Mouse (Mus musculus): ENCODE measurements at regions not wholly inside any gene's neighbourhood (a gene's known extent, or its start where the extent isn't known, plus 50 kb on each side); places are given as distances from the start of the nearest gene placed in this dataset.

GRCm38 (mm10) chr7:136820291-136820690 lies 74.1 kb upstream of the Mgmt start:
- TF ChIP-seq POLR2A (IDR thresholded peaks at IDR 0.05; ENCODE audit: insufficient read depth, low read depth, low read length) (no peak), CTCF (IDR thresholded peaks at IDR 0.05) (no peak)
